Mouse (Mus musculus) left cerebral cortex, adult 6 months (tissue): ENCODE results near the gene Lsm14a. TPM values are rescaled to one million over a fixed set of nuclear protein-coding genes. Genes with fewer than 3 reads are reported as not detected.

Source experiments
- long read RNA-seq, 2 experiments: library from polyadenylated mRNA; unstranded; transcript quantifications; one replicate each; pipeline ENCODE4 v2.0.0; 2019 to 2020
- polyA plus RNA-seq: library from polyadenylated mRNA; unstranded; fragments of <200 nt; fragmentation: Nextera tagmentation; gene quantifications from 2 replicates; pipeline ENCODE4 v1.2.3, GENCODE M21; 2021

Gene Lsm14a
- polyA plus RNA-seq, result 10.4 and 15.6 TPM in 2 replicates
- long read RNA-seq, experiment 1, transcript Lsm14a-201 (11 exons, 2,944 nt), result major isoform, 20 of 41 reads
- long read RNA-seq, experiment 1, partial matches to known transcripts, result 10 of 41 reads
- long read RNA-seq, experiment 1, other reads (novel, unspliced or antisense), result 11 of 41 reads
- long read RNA-seq, experiment 2, partial matches to known transcripts, result 6 of 21 reads
- long read RNA-seq, experiment 2, other reads (novel, unspliced or antisense), result 11 of 21 reads

DNA sequence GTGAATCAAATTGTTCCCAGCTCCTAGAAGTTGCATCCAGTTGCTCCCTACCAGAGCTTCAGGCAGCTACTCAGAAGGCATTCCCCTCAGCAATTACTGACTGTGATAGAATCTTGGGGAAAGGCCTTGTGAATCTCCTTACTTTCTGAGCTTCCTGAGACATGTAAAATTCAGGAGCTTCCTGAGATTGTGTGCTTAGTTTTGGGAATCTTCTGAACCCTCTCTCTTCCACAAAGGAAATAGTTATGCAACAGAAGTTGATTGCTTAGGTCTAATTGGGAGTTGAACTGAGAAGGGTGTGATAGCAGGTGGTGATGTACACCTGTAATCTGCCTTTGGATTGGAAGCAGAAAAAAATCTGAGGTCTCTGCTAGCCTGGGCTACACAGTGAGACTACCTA is at the start of gene Lsm14a:
TSS of gene Lsm14a (minus strand) at position 101 of the 400 bp plus-strand sequence.

GRCm38 (mm10) chr7:34313443-34313875 is 79.7 kb downstream of the Lsm14a start, which contains the start of gene 4931406P16Rik:
4931406P16Rik (minus strand) TSS chr7:34313551.

Other genes with a start within 250 kb of the Lsm14a start
- 87.8 and 104 TPM in 2 replicates for gene Uba2, start 223.7 kb downstream of the Lsm14a start, polyA plus RNA-seq
- gene Pdcd2l, start 196.7 kb downstream of the Lsm14a start, polyA plus RNA-seq, result 30.0 and 41.1 TPM in 2 replicates
- gene Gpi1, start 163.0 kb downstream of the Lsm14a start, polyA plus RNA-seq, result 529 and 592 TPM in 2 replicates
- not detected in 2 replicates for gene Gm6096, start 142.3 kb downstream of the Lsm14a start, polyA plus RNA-seq
- gene 4931406P16Rik, start 79.8 kb downstream of the Lsm14a start, polyA plus RNA-seq, result 7.2 and 10.1 TPM in 2 replicates